Mouse (Mus musculus): ENCODE data around the gene Crtc3. TPM values are rescaled to one million over a fixed set of nuclear protein-coding genes. Genes with fewer than 3 reads are reported as not detected.

Gene Crtc3
- polyA plus RNA-seq, 1 experiment from 2014 or later: 16.1 TPM

GRCm38 (mm10) chr7:80667190-80667589 is 21.5 kb downstream of the Crtc3 start:
- no peak overlapping the region for H3K4me3 ChIP-seq (ENCODE audit: low read length)
- H3K36me3 ChIP-seq (ENCODE audit: control insufficient read depth, insufficient read depth, low read length): no peaks in the 10 kb centered on the region
- WGBS: 73% methylated on average over 11 of the region's 11 CpGs
- H3K27ac ChIP-seq (ENCODE audit: low read depth, low read length): 0 out of 2 replicates have a peak overlapping the region, but pooled peaks have one; percentile 42
- no peaks in the 10 kb centered on the region; the same call in 1 of the 2 replicates for H3K4me1 ChIP-seq (ENCODE audit: control insufficient read depth, insufficient read depth, low read depth, low read length)
- H3K4me2 ChIP-seq (ENCODE audit: low read length): no peak overlapping the region
- H3K27me3 ChIP-seq (replicated peaks; ENCODE audit: control insufficient read depth, insufficient read depth, low read length): no peaks in the 10 kb centered on the region
- H3K9ac ChIP-seq (ENCODE audit: low read depth, low read length): no peak overlapping the region
- ATAC-seq: no peak
- no peaks in the 10 kb centered on the region for H3K9me3 ChIP-seq (ENCODE audit: control insufficient read depth, low read length)

GRCm38 (mm10) chr7:80666198-80666915 is 22.3 kb downstream of the Crtc3 start:
- 67% methylated on average over 10 of the region's 10 CpGs for WGBS
- no peak overlapping the region for H3K9ac ChIP-seq (ENCODE audit: low read depth, low read length)
- H3K4me2 ChIP-seq (ENCODE audit: low read length): no peak overlapping the region
- no peaks in the 10 kb centered on the region; the same call in 1 of the 2 replicates for H3K4me1 ChIP-seq (ENCODE audit: control insufficient read depth, insufficient read depth, low read depth, low read length)
- no peaks in the 10 kb centered on the region for H3K27me3 ChIP-seq (replicated peaks; ENCODE audit: control insufficient read depth, insufficient read depth, low read length)
- H3K4me3 ChIP-seq (ENCODE audit: low read length): no peak overlapping the region
- H3K36me3 ChIP-seq (ENCODE audit: control insufficient read depth, insufficient read depth, low read length): no peaks in the 10 kb centered on the region
- ATAC-seq: no peak
- no peak overlapping the region for H3K27ac ChIP-seq (ENCODE audit: low read depth, low read length)
- no peaks in the 10 kb centered on the region for H3K9me3 ChIP-seq (ENCODE audit: control insufficient read depth, low read length)

GRCm38 (mm10) chr7:80661082-80661481 is 27.6 kb downstream of the Crtc3 start:
- 72% methylated on average over 4 of the region's 4 CpGs for WGBS
- H3K27ac ChIP-seq (ENCODE audit: low read depth, low read length): peak overlapping the region; percentile 48
- H3K4me2 ChIP-seq (ENCODE audit: low read length): no peak overlapping the region
- H3K4me1 ChIP-seq (ENCODE audit: control insufficient read depth, insufficient read depth, low read depth, low read length): peaks cover 14% of the 10 kb centered on the region
- H3K9me3 ChIP-seq (ENCODE audit: control insufficient read depth, low read length): no peaks in the 10 kb centered on the region
- H3K27me3 ChIP-seq (replicated peaks; ENCODE audit: control insufficient read depth, insufficient read depth, low read length): no peaks in the 10 kb centered on the region
- H3K4me3 ChIP-seq (ENCODE audit: low read length): no peak overlapping the region
- no peaks in the 10 kb centered on the region for H3K36me3 ChIP-seq (ENCODE audit: control insufficient read depth, insufficient read depth, low read length)
- no peak overlapping the region for H3K9ac ChIP-seq (ENCODE audit: low read depth, low read length)
- peak; percentile 80; the same call in 1 of the 2 replicates for ATAC-seq

- H3K4me2 ChIP-seq (ENCODE audit: low read length): no peak overlapping the region
- peak; percentile 92 for ATAC-seq
- peaks cover 19% of the 10 kb centered on the region for H3K4me1 ChIP-seq (ENCODE audit: control insufficient read depth, insufficient read depth, low read depth, low read length)
- no peak overlapping the region for H3K4me3 ChIP-seq (ENCODE audit: low read length)
- no peaks in the 10 kb centered on the region for H3K36me3 ChIP-seq (ENCODE audit: control insufficient read depth, insufficient read depth, low read length)
- H3K9me3 ChIP-seq (ENCODE audit: control insufficient read depth, low read length): no peaks in the 10 kb centered on the region
- no peaks in the 10 kb centered on the region for H3K27me3 ChIP-seq (replicated peaks; ENCODE audit: control insufficient read depth, insufficient read depth, low read length)
- H3K9ac ChIP-seq (ENCODE audit: low read depth, low read length): no peak overlapping the region
- peak overlapping the region; percentile 48 for H3K27ac ChIP-seq (ENCODE audit: low read depth, low read length)
- WGBS: 46% methylated on average over 4 of the region's 4 CpGs
Measured at GRCm38 (mm10) chr7:80660619-80661018, 28.1 kb downstream of the Crtc3 start.

GRCm38 (mm10) chr7:80657896-80658295 is 30.8 kb downstream of the Crtc3 start:
- no peaks in the 10 kb centered on the region for H3K9me3 ChIP-seq (ENCODE audit: control insufficient read depth, low read length)
- no peaks in the 10 kb centered on the region for H3K27me3 ChIP-seq (replicated peaks; ENCODE audit: control insufficient read depth, insufficient read depth, low read length)
- no peak overlapping the region for H3K9ac ChIP-seq (ENCODE audit: low read depth, low read length)
- no peak for ATAC-seq
- H3K36me3 ChIP-seq (ENCODE audit: control insufficient read depth, insufficient read depth, low read length): no peaks in the 10 kb centered on the region
- 34% methylated on average over 8 of the region's 8 CpGs for WGBS
- peaks cover 39% of the 10 kb centered on the region for H3K4me1 ChIP-seq (ENCODE audit: control insufficient read depth, insufficient read depth, low read depth, low read length)
- H3K27ac ChIP-seq (ENCODE audit: low read depth, low read length): peak overlapping the region; percentile 64
- H3K4me2 ChIP-seq (ENCODE audit: low read length): no peak overlapping the region
- H3K4me3 ChIP-seq (ENCODE audit: low read length): no peak overlapping the region

- WGBS: 64% methylated on average over 6 of the region's 6 CpGs
- Histone ChIP-seq H3K27me3 (replicated peaks; ENCODE audit: control insufficient read depth, insufficient read depth, low read length) (no peaks in the 10 kb centered on the region), H3K27ac (ENCODE audit: low read depth, low read length) (peak overlapping the region; percentile 51), H3K4me1 (ENCODE audit: control insufficient read depth, insufficient read depth, low read depth, low read length) (peaks cover 38% of the 10 kb centered on the region), H3K36me3 (ENCODE audit: control insufficient read depth, insufficient read depth, low read length) (no peaks in the 10 kb centered on the region), H3K9ac (ENCODE audit: low read depth, low read length) (no peak overlapping the region; the same call in none of the 2 replicates), H3K4me2 (ENCODE audit: low read length) (no peak overlapping the region), H3K4me3 (ENCODE audit: low read length) (no peak overlapping the region), H3K9me3 (ENCODE audit: control insufficient read depth, low read length) (no peaks in the 10 kb centered on the region)
- ATAC-seq: no peak
Measured at GRCm38 (mm10) chr7:80655350-80656013, 33.2 kb downstream of the Crtc3 start.

- peaks cover 38% of the 10 kb centered on the region for H3K4me1 ChIP-seq (ENCODE audit: control insufficient read depth, insufficient read depth, low read depth, low read length)
Measured at GRCm38 (mm10) chr7:80654926-80655325, 33.8 kb downstream of the Crtc3 start.

GRCm38 (mm10) chr7:80654393-80654792 is 34.3 kb downstream of the Crtc3 start:
- Histone ChIP-seq H3K4me1 (ENCODE audit: control insufficient read depth, insufficient read depth, low read depth, low read length) (peaks cover 38% of the 10 kb centered on the region), H3K4me2 (ENCODE audit: low read length) (no peak overlapping the region), H3K36me3 (ENCODE audit: control insufficient read depth, insufficient read depth, low read length) (no peaks in the 10 kb centered on the region), H3K4me3 (ENCODE audit: low read length) (no peak overlapping the region), H3K27ac (ENCODE audit: low read depth, low read length) (no peak overlapping the region), H3K9ac (ENCODE audit: low read depth, low read length) (no peak overlapping the region), H3K27me3 (replicated peaks; ENCODE audit: control insufficient read depth, insufficient read depth, low read length) (no peaks in the 10 kb centered on the region), H3K9me3 (ENCODE audit: control insufficient read depth, low read length) (no peaks in the 10 kb centered on the region)
- WGBS: 85% methylated on average over 7 of the region's 7 CpGs
- ATAC-seq: no peak

More at GRCm38 (mm10) chr7:80654926-80655325, 33.8 kb downstream of the Crtc3 start:
- WGBS: 67% methylated on average over 5 of the region's 5 CpGs
- Histone ChIP-seq H3K4me2 (ENCODE audit: low read length) (no peak overlapping the region), H3K27me3 (replicated peaks; ENCODE audit: control insufficient read depth, insufficient read depth, low read length) (no peaks in the 10 kb centered on the region), H3K36me3 (ENCODE audit: control insufficient read depth, insufficient read depth, low read length) (no peaks in the 10 kb centered on the region), H3K27ac (ENCODE audit: low read depth, low read length) (0 out of 2 replicates have a peak overlapping the region, but pooled peaks have one; percentile 23), H3K4me3 (ENCODE audit: low read length) (no peak overlapping the region), H3K9ac (ENCODE audit: low read depth, low read length) (no peak overlapping the region), H3K9me3 (ENCODE audit: control insufficient read depth, low read length) (no peaks in the 10 kb centered on the region)
- ATAC-seq: no peak

- ATAC-seq: no peak; the same call in 1 of the 2 replicates
- Histone ChIP-seq H3K4me2 (ENCODE audit: low read length) (no peak overlapping the region), H3K27ac (ENCODE audit: low read depth, low read length) (no peak overlapping the region), H3K36me3 (ENCODE audit: control insufficient read depth, insufficient read depth, low read length) (no peaks in the 10 kb centered on the region), H3K9me3 (ENCODE audit: control insufficient read depth, low read length) (no peaks in the 10 kb centered on the region), H3K27me3 (replicated peaks; ENCODE audit: control insufficient read depth, insufficient read depth, low read length) (no peaks in the 10 kb centered on the region), H3K4me3 (ENCODE audit: low read length) (no peak overlapping the region), H3K9ac (ENCODE audit: low read depth, low read length) (no peak overlapping the region), H3K4me1 (ENCODE audit: control insufficient read depth, insufficient read depth, low read depth, low read length) (peaks cover 38% of the 10 kb centered on the region)
- WGBS: 84% methylated on average over 7 of the region's 7 CpGs
Measured at GRCm38 (mm10) chr7:80653971-80654370, 34.7 kb downstream of the Crtc3 start.

Data from hindbrain, embryonic 16.5 days (tissue).